Mouse (Mus musculus): ENCODE data around the gene Nnat.

- no peak for TF ChIP-seq POLR2A (IDR thresholded peaks at IDR 0.05; ENCODE audit: control insufficient read depth, extremely low read depth, insufficient read depth, low read length, poor library complexity)
- TF ChIP-seq CTCF (IDR thresholded peaks at IDR 0.05; ENCODE audit: borderline replicate concordance, control insufficient read depth, extremely low read depth, insufficient read depth, low read length, poor library complexity): no peak
These were observed 15.5 kb upstream of the Nnat start for GRCm38 (mm10) chr2:157544333-157544888.
